Mouse (Mus musculus): ENCODE data around the gene Gm9767. TPM values are rescaled to one million over a fixed set of nuclear protein-coding genes. Genes with fewer than 3 reads are reported as not detected.

The Gm9767 gene
- polyA plus RNA-seq (2021; fragmentation: Nextera tagmentation) = 0.38 TPM in 2 replicates
- long read RNA-seq, experiment 1, partial matches to known transcripts = 0 of 2 reads
- long read RNA-seq, experiment 1, other reads (novel, unspliced or antisense) = 0 of 2 reads
- long read RNA-seq, experiment 2, partial matches to known transcripts = 0 of 4 reads
- long read RNA-seq, experiment 2, other reads (novel, unspliced or antisense) = 0 of 4 reads

GRCm38 (mm10) chr10:26077671-26078481 is at the start of gene Gm9767:
Gene Gm9767, plus strand, starts transcription at chr10:26078255.

GRCm38 (mm10) chr10:26078521-26079142 is 577 bp downstream of the Gm9767 start, which contains the start of gene Tmem200a:
Gene Tmem200a, minus strand, starts transcription at chr10:26079052.

Other genes starting within 250 kb of the Gm9767 start
- gene Tmem200a, start 797 bp downstream of the Gm9767 start, polyA plus RNA-seq (2021; fragmentation: Nextera tagmentation) = 12.9 and 13.5 TPM in 2 replicates
- gene Samd3, start 151.5 kb downstream of the Gm9767 start, polyA plus RNA-seq (2021; fragmentation: Nextera tagmentation) = 1.2 and 1.5 TPM in 2 replicates

Data from layer of hippocampus, adult 6 months (tissue).